Mouse (Mus musculus) kidney, embryonic 16.5 days (tissue): ENCODE data around the gene Msx1. TPM values are rescaled to one million over a fixed set of nuclear protein-coding genes. Genes with fewer than 3 reads are reported as not detected.

Experiments
- ATAC-seq: fragments of 200-750 bp; cut with Nextera tagmentation; 2 replicates; pipeline ENCODE4 v1.8.0; 2017; ENCODE audit warnings: moderate TSS enrichment; ENCODE audit not compliant: low FRiP score, low TSS enrichment
- H3K27ac ChIP-seq: fragments of 300-500 bp; sonication (generic); 2 replicates; pipeline ENCODE4 v1.5.1; 2014; ENCODE audit warnings: low read length
- H3K27me3 ChIP-seq: fragments of 300-500 bp; sonication (generic); 2 replicates; pipeline ENCODE4 v1.6.1; 2014; ENCODE audit warnings: low read length, control low read depth, mixed read lengths; ENCODE audit not compliant: insufficient read depth
- H3K36me3 ChIP-seq: fragments of 300-500 bp; sonication (generic); 2 replicates; pipeline ENCODE4 v1.6.1; 2014; ENCODE audit warnings: low read length, control low read depth, mixed read lengths; ENCODE audit not compliant: insufficient read depth
- H3K4me1 ChIP-seq: fragments of 300-500 bp; sonication (generic); 2 replicates; pipeline ENCODE4 v1.6.1; 2014; ENCODE audit warnings: low read length, control low read depth, mixed read lengths; ENCODE audit not compliant: insufficient read depth
- H3K4me2 ChIP-seq: fragments of 300-500 bp; sonication (generic); replicated peaks from 2 replicates; pipeline ENCODE4 v1.6.1; 2014; ENCODE audit warnings: low read depth, low read length
- H3K4me3 ChIP-seq: fragments of 300-500 bp; sonication (generic); 2 replicates; pipeline ENCODE4 v1.5.1; 2014; ENCODE audit warnings: mild to moderate bottlenecking, low read length
- H3K9ac ChIP-seq: fragments of 300-500 bp; sonication (generic); replicated peaks from 2 replicates; pipeline ENCODE4 v1.6.1; 2014; ENCODE audit warnings: low read length
- H3K9me3 ChIP-seq: fragments of 300-500 bp; sonication (generic); 2 replicates; pipeline ENCODE4 v1.6.1; 2016; ENCODE audit warnings: low read length, control low read depth
- WGBS: fragments of 180-500 bp; shearing (Covaris S2); extraction: QIAGEN DNeasy Blood & Tissue Kit; methylation state at CpG from one replicate; pipeline ENCODE4 v1.1.7; 2014; 5-methylcytosine and 5-hydroxymethylcytosine counted together
- polyA plus RNA-seq: library from polyadenylated mRNA; unstranded; fragments of >200 nt; fragmentation: Nextera tagmentation; extraction: Ambion mirVana; gene quantifications from 2 replicates; pipeline ENCODE4 v1.2.1, GENCODE M21; 2015

The Msx1 gene
- polyA plus RNA-seq, 1 experiment from 2014 or later, result 3.9 TPM

- Histone ChIP-seq H3K4me3 (no peak overlapping the region), H3K4me1 (no peaks in the 10 kb centered on the region), H3K36me3 (no peaks in the 10 kb centered on the region), H3K27me3 (peaks cover 4% of the 10 kb centered on the region; the same call in 1 of the 2 replicates), H3K4me2 (no peak overlapping the region), H3K27ac (no peak overlapping the region), H3K9me3 (no peaks in the 10 kb centered on the region), H3K9ac (no peak overlapping the region)
- ATAC-seq, result no peak
- WGBS, result 76% methylated on average over 8 of the region's 8 CpGs
Observed at GRCm38 (mm10) chr5:37804512-37805118, 19.8 kb downstream of the Msx1 start.

GRCm38 (mm10) chr5:37797251-37797650 is 27.1 kb downstream of the Msx1 start:
- no peak for ATAC-seq
- Histone ChIP-seq H3K9me3 (no peaks in the 10 kb centered on the region), H3K27me3 (no peaks in the 10 kb centered on the region), H3K4me1 (no peaks in the 10 kb centered on the region), H3K36me3 (no peaks in the 10 kb centered on the region), H3K27ac (no peak overlapping the region), H3K4me3 (no peak overlapping the region), H3K9ac (no peak overlapping the region), H3K4me2 (no peak overlapping the region)
- WGBS, result 64% methylated on average over 6 of the region's 6 CpGs

- Histone ChIP-seq H3K4me1 (no peaks in the 10 kb centered on the region), H3K36me3 (no peaks in the 10 kb centered on the region), H3K4me2 (no peak overlapping the region), H3K9me3 (no peaks in the 10 kb centered on the region), H3K9ac (no peak overlapping the region), H3K4me3 (no peak overlapping the region), H3K27ac (no peak overlapping the region), H3K27me3 (no peaks in the 10 kb centered on the region)
- WGBS, result 73% methylated on average over 5 of the region's 5 CpGs
- no peak for ATAC-seq
Observed at GRCm38 (mm10) chr5:37796751-37797150, 27.6 kb downstream of the Msx1 start.

- H3K4me1 ChIP-seq, result no peaks in the 10 kb centered on the region
- no peak overlapping the region for H3K9ac ChIP-seq
- H3K36me3 ChIP-seq, result no peaks in the 10 kb centered on the region
- ATAC-seq, result no peak
- no peaks in the 10 kb centered on the region for H3K9me3 ChIP-seq
- H3K4me3 ChIP-seq, result no peak overlapping the region
- H3K27ac ChIP-seq, result no peak overlapping the region
- WGBS, result 88% methylated on average over 6 of the region's 6 CpGs
- no peaks in the 10 kb centered on the region for H3K27me3 ChIP-seq
- H3K4me2 ChIP-seq, result no peak overlapping the region
Observed at GRCm38 (mm10) chr5:37795691-37796090, 28.7 kb downstream of the Msx1 start.

- H3K4me3 ChIP-seq, result no peak overlapping the region
- ATAC-seq, result no peak
- 50% methylated on average over 5 of the region's 5 CpGs for WGBS
Observed at GRCm38 (mm10) chr5:37792154-37792553, 32.2 kb downstream of the Msx1 start.

GRCm38 (mm10) chr5:37784847-37785391 is 39.5 kb downstream of the Msx1 start:
- no peak overlapping the region for H3K27ac ChIP-seq
- no peak overlapping the region for H3K4me3 ChIP-seq
- H3K27me3 ChIP-seq, result no peaks in the 10 kb centered on the region
- WGBS, result 69% methylated on average over 9 of the region's 9 CpGs
- no peak for ATAC-seq
- no peaks in the 10 kb centered on the region for H3K9me3 ChIP-seq
- no peaks in the 10 kb centered on the region for H3K36me3 ChIP-seq
- no peaks in the 10 kb centered on the region for H3K4me1 ChIP-seq
- no peak overlapping the region for H3K4me2 ChIP-seq
- H3K9ac ChIP-seq, result no peak overlapping the region

More at GRCm38 (mm10) chr5:37792154-37792553, 32.2 kb downstream of the Msx1 start:
- Histone ChIP-seq H3K36me3 (no peaks in the 10 kb centered on the region), H3K4me1 (no peaks in the 10 kb centered on the region), H3K4me2 (no peak overlapping the region), H3K9ac (no peak overlapping the region), H3K27ac (no peak overlapping the region), H3K9me3 (no peaks in the 10 kb centered on the region), H3K27me3 (no peaks in the 10 kb centered on the region)

GRCm38 (mm10) chr5:37783306-37783705 is 41.1 kb downstream of the Msx1 start:
- no peak for ATAC-seq
- Histone ChIP-seq H3K4me2 (no peak overlapping the region), H3K27ac (no peak overlapping the region), H3K9ac (no peak overlapping the region), H3K4me3 (no peak overlapping the region), H3K27me3 (no peaks in the 10 kb centered on the region), H3K9me3 (no peaks in the 10 kb centered on the region), H3K36me3 (no peaks in the 10 kb centered on the region), H3K4me1 (no peaks in the 10 kb centered on the region)
- 54% methylated on average over 8 of the region's 8 CpGs for WGBS

GRCm38 (mm10) chr5:37775681-37776080 is 48.7 kb downstream of the Msx1 start:
- ATAC-seq, result no peak
- Histone ChIP-seq H3K9ac (no peak overlapping the region), H3K4me1 (no peaks in the 10 kb centered on the region), H3K27me3 (no peaks in the 10 kb centered on the region), H3K4me3 (no peak overlapping the region), H3K4me2 (no peak overlapping the region), H3K9me3 (peaks cover 2% of the 10 kb centered on the region; the same call in 1 of the 2 replicates), H3K27ac (no peak overlapping the region), H3K36me3 (no peaks in the 10 kb centered on the region)
- WGBS, result 44% methylated on average over 5 of the region's 5 CpGs

- no peaks in the 10 kb centered on the region for H3K36me3 ChIP-seq
- 67% methylated on average over 4 of the region's 4 CpGs for WGBS
- H3K9me3 ChIP-seq, result peaks cover 2% of the 10 kb centered on the region; the same call in 1 of the 2 replicates
- ATAC-seq, result no peak
- H3K9ac ChIP-seq, result no peak overlapping the region
- H3K4me3 ChIP-seq, result no peak overlapping the region
- no peak overlapping the region for H3K27ac ChIP-seq
- peaks cover 5% of the 10 kb centered on the region; the same call in 1 of the 2 replicates for H3K4me1 ChIP-seq
- H3K27me3 ChIP-seq, result no peaks in the 10 kb centered on the region
- H3K4me2 ChIP-seq, result no peak overlapping the region
Observed at GRCm38 (mm10) chr5:37774011-37774410, 50.4 kb downstream of the Msx1 start.

- WGBS, result 77% methylated on average over 6 of the region's 6 CpGs
- Histone ChIP-seq H3K4me1 (peaks cover 14% of the 10 kb centered on the region), H3K4me2 (no peak overlapping the region), H3K9ac (no peak overlapping the region), H3K9me3 (peaks cover 2% of the 10 kb centered on the region; the same call in 1 of the 2 replicates), H3K36me3 (no peaks in the 10 kb centered on the region), H3K4me3 (no peak overlapping the region), H3K27me3 (0 out of 2 replicates have a peak, but pooled peaks cover 3% of the 10 kb centered on the region), H3K27ac (no peak overlapping the region)
- no peak for ATAC-seq
Observed at GRCm38 (mm10) chr5:37770870-37771269, 53.5 kb downstream of the Msx1 start.
